Mouse (Mus musculus): Measurements from ENCODE around the gene Cbs. TPM values are rescaled to one million over a fixed set of nuclear protein-coding genes. Genes with fewer than 3 reads are reported as not detected.

Gene Cbs
- total RNA-seq, 2 experiments from 2014 or later = 10.2 to 28.5 TPM

- DNase-seq (ENCODE audit: low spot score in 2 of 2) = no peak
Measured at GRCm38 (mm10) chr17:31594590-31594989, 42.4 kb downstream of the Cbs start.

GRCm38 (mm10) chr17:31590846-31591245 lies 46.2 kb downstream of the Cbs start:
- DNase-seq (ENCODE audit: low spot score in 2 of 2) = no peak

- DNase-seq (ENCODE audit: low spot score in 2 of 2) = no peak
Measured at GRCm38 (mm10) chr17:31588726-31589125, 48.3 kb downstream of the Cbs start.

DNA sequence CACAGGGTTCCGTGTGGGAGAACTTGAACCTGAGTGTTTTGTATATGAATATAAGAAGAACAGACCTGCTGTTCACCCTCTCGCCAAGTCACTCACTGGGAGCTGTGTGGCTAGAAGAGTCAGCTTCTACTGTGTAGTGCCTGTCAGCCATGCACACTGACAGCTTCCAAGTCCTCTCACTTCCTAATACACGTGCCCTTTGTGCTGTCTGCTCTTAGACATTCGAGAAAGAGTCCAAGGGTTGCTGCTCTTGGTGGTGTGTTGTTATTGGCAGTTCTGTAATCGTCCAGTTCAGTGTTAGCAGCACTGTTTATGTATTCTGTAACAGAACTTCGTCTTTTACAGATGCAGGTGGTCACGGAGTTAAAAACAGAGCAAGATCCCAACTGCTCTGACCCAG lies 48.9 kb downstream of the Cbs start:
- DNase-seq (ENCODE audit: low spot score in 2 of 2) = no peak

DNA sequence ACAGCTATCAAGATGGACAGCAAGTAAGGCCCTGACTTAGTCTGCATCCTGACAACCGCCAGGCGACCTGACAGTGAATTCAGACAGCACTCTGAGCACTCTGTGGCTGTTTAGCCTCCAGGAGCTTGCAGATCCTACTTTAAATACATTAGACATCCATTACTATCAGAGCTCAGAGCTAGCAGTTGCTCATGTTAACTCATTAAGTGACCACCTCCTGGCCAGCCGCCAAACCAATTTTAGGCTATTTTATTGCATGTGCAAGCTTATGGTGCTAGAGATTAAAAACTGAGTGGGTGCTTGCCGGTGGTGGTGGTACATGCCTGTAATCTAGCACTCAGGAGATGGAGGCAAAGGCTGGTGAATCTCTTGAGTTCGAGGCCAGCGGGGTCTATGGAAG lies 53.3 kb downstream of the Cbs start:
- no peak for DNase-seq (ENCODE audit: low spot score in 2 of 2)

DNA sequence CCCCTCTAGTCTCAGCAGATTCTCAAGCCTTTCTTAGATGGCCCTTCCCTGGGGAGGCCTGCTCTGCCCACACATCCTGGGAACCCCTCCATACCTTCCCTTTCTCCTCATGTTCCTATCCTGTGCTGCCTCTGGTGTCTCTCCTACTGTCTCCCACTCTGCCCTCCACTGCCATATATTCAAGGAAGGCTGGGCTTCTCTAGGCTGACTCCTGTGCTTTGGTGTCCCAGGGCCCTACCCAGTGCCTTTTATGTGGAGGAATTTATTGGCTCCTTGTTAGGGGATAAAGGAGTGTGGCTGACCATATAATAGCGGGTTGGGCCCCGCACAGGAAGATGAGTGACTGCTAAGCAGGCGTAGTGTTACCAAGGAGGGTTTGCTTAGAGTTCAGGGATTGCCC lies 53.9 kb downstream of the Cbs start:
- no peak for DNase-seq (ENCODE audit: low spot score in 2 of 2)

DNA sequence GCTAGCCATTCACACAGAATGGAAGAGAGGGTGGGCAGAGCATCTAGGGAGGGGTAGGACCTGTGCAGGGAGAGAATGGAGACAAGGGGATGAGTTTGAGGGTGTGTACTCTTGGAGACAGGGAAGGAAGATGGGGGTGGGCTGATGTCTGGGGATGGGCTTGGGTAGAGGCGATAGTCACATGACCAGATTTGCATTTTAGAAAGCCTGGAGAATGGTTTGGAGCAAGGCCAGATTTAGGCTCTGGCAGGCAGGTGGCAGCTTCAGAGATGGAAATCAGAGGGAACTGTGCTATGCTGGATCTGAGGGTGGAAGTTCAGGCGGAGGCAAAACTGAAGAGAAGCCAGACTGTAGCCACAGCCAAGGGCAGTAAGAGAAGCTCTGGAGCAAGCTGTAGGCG lies 56.7 kb downstream of the Cbs start:
- no peak for DNase-seq (ENCODE audit: low spot score in 2 of 2)

- no peak for DNase-seq (ENCODE audit: low spot score in 2 of 2)
Measured at GRCm38 (mm10) chr17:31576394-31577175, 60.5 kb downstream of the Cbs start.

DNA sequence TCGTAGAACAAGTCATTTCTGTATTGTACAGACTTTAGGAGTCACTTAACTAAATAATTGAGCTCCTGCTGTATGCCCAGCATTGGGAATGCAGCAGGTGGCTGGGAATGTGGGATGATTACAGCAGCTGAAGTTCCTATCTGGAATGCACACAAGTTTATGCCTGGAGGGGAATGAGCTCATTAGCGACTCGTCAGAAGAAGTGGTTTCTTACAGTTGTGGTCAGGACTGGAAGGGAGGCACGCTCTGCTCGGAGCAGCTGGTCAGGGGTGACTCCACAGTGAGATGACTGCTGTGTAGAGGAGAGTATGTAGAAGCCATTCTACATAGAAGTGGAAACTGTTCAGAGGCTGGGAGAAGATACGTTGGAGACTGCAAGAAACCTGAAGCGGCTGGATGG lies 62.4 kb downstream of the Cbs start:
- DNase-seq (ENCODE audit: low spot score in 2 of 2) = no peak

DNA sequence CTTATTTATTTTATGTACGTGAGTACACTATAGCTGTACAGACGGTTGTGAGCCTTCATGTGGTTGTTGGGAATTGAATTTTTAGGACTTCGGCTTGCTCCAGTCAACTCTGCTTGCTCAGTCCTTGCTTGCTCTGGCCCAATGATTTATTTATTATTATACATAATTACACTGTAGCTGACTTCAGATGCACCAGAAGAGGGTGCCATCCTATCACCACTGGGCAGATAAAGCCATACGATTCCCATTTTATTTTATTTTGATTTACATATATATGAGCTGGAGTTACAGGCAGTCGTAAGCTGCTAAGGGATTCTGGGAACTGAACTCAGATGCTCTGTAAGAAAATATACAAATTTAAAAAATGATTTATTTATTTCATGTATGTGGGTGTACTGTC lies 65.3 kb downstream of the Cbs start:
- no peak for DNase-seq (ENCODE audit: low spot score in 2 of 2)

DNA sequence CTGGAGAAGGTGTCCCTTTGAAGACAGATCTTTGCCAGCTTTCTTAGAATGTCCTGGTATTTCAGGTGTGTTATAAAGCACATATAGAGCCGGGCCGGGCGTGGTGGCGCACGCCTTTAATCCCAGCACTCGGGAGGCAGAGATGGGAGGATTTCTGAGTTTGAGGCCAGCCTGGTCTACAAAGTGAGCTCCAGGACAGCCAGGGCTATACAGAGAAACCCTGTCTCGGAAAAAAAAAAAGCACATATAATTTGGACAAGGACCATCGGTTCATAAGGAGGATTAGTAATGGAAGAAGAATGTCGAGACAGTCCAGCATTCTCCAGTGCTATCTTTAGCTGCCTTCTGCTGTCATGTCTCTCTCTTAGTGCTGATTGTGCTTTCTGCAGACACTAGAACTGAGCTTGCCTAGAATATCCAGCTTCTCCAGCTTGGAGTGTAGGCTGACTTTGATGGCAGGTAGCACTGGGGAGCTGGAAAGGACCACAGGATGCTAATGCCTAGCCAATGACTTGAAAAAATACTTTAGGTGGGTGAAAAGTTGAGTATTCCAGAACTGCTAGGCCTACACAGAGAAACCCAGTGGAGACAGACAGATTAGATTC lies 66.6 kb downstream of the Cbs start:
- peak in 1 of 2 experiments; percentile 30 for DNase-seq (ENCODE audit: low spot score in 2 of 2)

- no peak for DNase-seq (ENCODE audit: low spot score in 2 of 2)
Measured at GRCm38 (mm10) chr17:31569756-31570155, 67.3 kb downstream of the Cbs start.

DNA sequence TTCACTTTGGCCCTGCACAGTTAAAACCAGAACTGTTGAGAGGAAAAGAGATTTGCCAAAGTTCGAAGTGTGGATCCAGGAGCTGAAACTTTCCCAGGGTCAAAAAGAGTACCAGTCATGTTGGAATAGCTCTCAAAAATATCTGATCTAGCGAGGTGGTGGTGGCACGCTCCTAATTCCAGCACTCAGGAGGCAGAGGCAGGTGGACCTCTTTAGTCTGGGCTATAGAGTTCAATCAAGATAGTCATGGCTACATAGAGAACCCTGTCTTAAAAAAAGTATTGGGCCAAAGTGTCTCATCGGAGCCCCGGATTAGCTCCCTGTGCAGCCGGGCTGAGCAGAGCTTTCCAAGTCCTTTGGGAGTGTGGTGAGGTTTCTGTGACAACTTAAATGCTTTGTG lies 70.8 kb downstream of the Cbs start:
- DNase-seq (ENCODE audit: low spot score in 2 of 2) = no peak

GRCm38 (mm10) chr17:31565141-31566056 lies 71.6 kb downstream of the Cbs start:
- DNase-seq (ENCODE audit: low spot score in 2 of 2) = peak; percentile 33 to 36

DNA sequence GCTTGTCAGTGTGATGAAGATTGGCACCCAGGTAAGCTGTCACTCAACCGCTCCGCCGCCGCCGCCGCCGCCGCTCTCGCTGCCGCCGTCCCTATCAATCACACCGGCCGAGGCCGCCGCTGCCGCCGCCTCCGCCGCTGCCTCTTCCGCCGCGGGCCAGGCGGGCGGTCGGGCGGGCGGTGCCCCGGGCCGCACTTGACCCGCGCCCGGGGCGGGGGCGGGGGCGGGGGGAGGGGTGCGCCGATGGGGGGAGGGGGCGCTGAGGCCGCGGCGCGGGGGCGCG lies 72.2 kb downstream of the Cbs start:
- no peak for DNase-seq (ENCODE audit: low spot score in 2 of 2)

GRCm38 (mm10) chr17:31564015-31564857 lies 72.8 kb downstream of the Cbs start, which contains the start of gene Pknox1:
TSS of gene Pknox1 (plus strand) at chr17:31564734.
- DNase-seq (ENCODE audit: low spot score in 2 of 2) = peak; percentile 88 to 93

GRCm38 (mm10) chr17:31563632-31564014 lies 73.4 kb downstream of the Cbs start:
- no peak for DNase-seq (ENCODE audit: low spot score in 2 of 2)

- no peak for DNase-seq (ENCODE audit: low spot score in 2 of 2)
Measured at GRCm38 (mm10) chr17:31559021-31559789, 77.8 kb downstream of the Cbs start.

Data from adrenal gland, postnatal 4 days (tissue).